Comparison of ENCODE assay signal across 18 mouse cellular contexts in genomic region chr1:73919909-73920308, GRCm38 (mm10).
DNase-seq lines count a peak whose midpoint lies in the region; ATAC-seq and TF ChIP-seq lines count a peak whose summit lies in the region.
"Had no signal": no experiment of that assay in that cellular context is flagged by ENCODE, and none has a peak within 500 bp of the region (broad histone marks: within the 10 kb centered on the region; RNA-seq: fewer than 3 reads in every experiment).

No protein-coding gene starts in this region.

- peaks cover 98% of the 10 kb centered on the region for H3K36me3 ChIP-seq in heart, embryonic 12.5 days
- H3K36me3 ChIP-seq in midbrain, postnatal 0 days (ENCODE audit: insufficient read depth, low read length), result 0 out of 2 replicates have a peak, but pooled peaks cover 7% of the 10 kb centered on the region
- H3K36me3 ChIP-seq: hindbrain, embryonic 15.5 days had no signal

- H3K4me1 ChIP-seq in heart, embryonic 12.5 days (replicated peaks), result peaks cover 84% of the 10 kb centered on the region
- H3K4me1 ChIP-seq in midbrain, postnatal 0 days (ENCODE audit: insufficient read depth, low read length), result no peaks in the 10 kb centered on the region; the same call in 1 of the 2 replicates
- H3K4me1 ChIP-seq: neural tube, embryonic 12.5 days had no signal

- DNase-seq in gastrocnemius, adult 2 months, result no peak
- no peak for DNase-seq in gastrocnemius, adult 8-10 months (ENCODE audit: low spot score in 2 of 2)
- DNase-seq in heart, postnatal 25 days (ENCODE audit: low spot score), result no peak
- DNase-seq in lung, postnatal 10 days, result peak; percentile 0
- no peak for DNase-seq in lung, postnatal 36 days
- no peak for DNase-seq in midbrain, postnatal 0 days (ENCODE audit: low spot score)
- DNase-seq: adrenal gland, adult 8-10 months; cerebellum, adult 2 months; cerebellum, postnatal 25 days; kidney, adult 9 months; layer of hippocampus, postnatal 36 days; midbrain, embryonic 14.5 days; thymus, postnatal 14 days had no signal

- H3K27me3 ChIP-seq in heart, embryonic 12.5 days (replicated peaks), result no peaks in the 10 kb centered on the region
- no peaks in the 10 kb centered on the region for H3K27me3 ChIP-seq in midbrain, postnatal 0 days (ENCODE audit: insufficient read depth, low read length)
- H3K27me3 ChIP-seq: embryonic facial prominence, embryonic 12.5 days; hindbrain, embryonic 15.5 days; neural tube, embryonic 12.5 days had no signal

- no peak overlapping the region for H3K4me2 ChIP-seq in heart, embryonic 12.5 days
- no peak overlapping the region for H3K4me2 ChIP-seq in midbrain, postnatal 0 days (ENCODE audit: low read depth, low read length, poor library complexity, severe bottlenecking)
- H3K4me2 ChIP-seq: embryonic facial prominence, embryonic 12.5 days; hindbrain, embryonic 15.5 days; neural tube, embryonic 12.5 days had no signal

- H3K27ac ChIP-seq in gastrocnemius, adult 2 months, result peak overlapping the region; percentile 80
- peak overlapping the region; percentile 90 for H3K27ac ChIP-seq in heart, embryonic 12.5 days (ENCODE audit: poor library complexity, severe bottlenecking)
- no peak overlapping the region for H3K27ac ChIP-seq in midbrain, postnatal 0 days (ENCODE audit: low read depth, low read length)
- H3K27ac ChIP-seq: embryonic facial prominence, embryonic 12.5 days; hindbrain, embryonic 15.5 days; neural tube, embryonic 12.5 days had no signal

- TF ChIP-seq CTCF in gastrocnemius, adult 2 months (IDR thresholded peaks at IDR 0.05), result no peak
- no peak for TF ChIP-seq CTCF in midbrain, postnatal 0 days (IDR thresholded peaks at IDR 0.05)

- no peaks in the 10 kb centered on the region for H3K9me3 ChIP-seq in heart, embryonic 12.5 days (replicated peaks)
- no peaks in the 10 kb centered on the region for H3K9me3 ChIP-seq in midbrain, postnatal 0 days (ENCODE audit: low read length)
- H3K9me3 ChIP-seq: embryonic facial prominence, embryonic 12.5 days; hindbrain, embryonic 15.5 days; neural tube, embryonic 12.5 days had no signal

- H3K9ac ChIP-seq in heart, embryonic 12.5 days, result no peak overlapping the region
- H3K9ac ChIP-seq in midbrain, postnatal 0 days (replicated peaks; ENCODE audit: low read length, poor library complexity, severe bottlenecking), result no peak overlapping the region
- H3K9ac ChIP-seq: embryonic facial prominence, embryonic 12.5 days; hindbrain, embryonic 15.5 days; neural tube, embryonic 12.5 days had no signal

- peak; percentile 26; the same call in 1 of the 2 replicates for ATAC-seq in heart, embryonic 12.5 days (ENCODE audit: insufficient number of reproducible peaks, low FRiP score)
- no peak for ATAC-seq in midbrain, postnatal 0 days (ENCODE audit: low FRiP score)
- ATAC-seq: activated CD4-positive, CD25-positive, alpha-beta regulatory T cell, adult 4 months had no signal

- 41% methylated on average over 3 of the region's 3 CpGs for WGBS in heart, embryonic 12.5 days
- WGBS in midbrain, postnatal 0 days, result over 99% methylated on average over 3 of the region's 3 CpGs

- H3K4me3 ChIP-seq in gastrocnemius, adult 2 months, result no peak overlapping the region
- H3K4me3 ChIP-seq in heart, embryonic 12.5 days, result no peak overlapping the region
- H3K4me3 ChIP-seq in midbrain, postnatal 0 days (ENCODE audit: low read depth, low read length), result no peak overlapping the region
- H3K4me3 ChIP-seq: embryonic facial prominence, embryonic 12.5 days; hindbrain, embryonic 15.5 days; neural tube, embryonic 12.5 days had no signal

- intact Hi-C loops in gastrocnemius, adult 2 months (cut with DNase I), result no loop called here
- intact Hi-C loops in heart, postnatal 25 days (cut with DNase I), result no loop called here
